Mouse (Mus musculus): ENCODE measurements around the gene Dnajb4. TPM values are rescaled to one million over a fixed set of nuclear protein-coding genes. Genes with fewer than 3 reads are reported as not detected.
"Not testable (repeated sequence)": the region's sequence is repeated elsewhere in the genome, so short reads cannot be mapped to it uniquely, and the experiment has no call there.

Dnajb4 gene
- 21.6 and 28.2 TPM in 2 replicates for polyA plus RNA-seq (2014; fragmentation: Nextera tagmentation; extraction: Ambion mirVana)

DNA sequence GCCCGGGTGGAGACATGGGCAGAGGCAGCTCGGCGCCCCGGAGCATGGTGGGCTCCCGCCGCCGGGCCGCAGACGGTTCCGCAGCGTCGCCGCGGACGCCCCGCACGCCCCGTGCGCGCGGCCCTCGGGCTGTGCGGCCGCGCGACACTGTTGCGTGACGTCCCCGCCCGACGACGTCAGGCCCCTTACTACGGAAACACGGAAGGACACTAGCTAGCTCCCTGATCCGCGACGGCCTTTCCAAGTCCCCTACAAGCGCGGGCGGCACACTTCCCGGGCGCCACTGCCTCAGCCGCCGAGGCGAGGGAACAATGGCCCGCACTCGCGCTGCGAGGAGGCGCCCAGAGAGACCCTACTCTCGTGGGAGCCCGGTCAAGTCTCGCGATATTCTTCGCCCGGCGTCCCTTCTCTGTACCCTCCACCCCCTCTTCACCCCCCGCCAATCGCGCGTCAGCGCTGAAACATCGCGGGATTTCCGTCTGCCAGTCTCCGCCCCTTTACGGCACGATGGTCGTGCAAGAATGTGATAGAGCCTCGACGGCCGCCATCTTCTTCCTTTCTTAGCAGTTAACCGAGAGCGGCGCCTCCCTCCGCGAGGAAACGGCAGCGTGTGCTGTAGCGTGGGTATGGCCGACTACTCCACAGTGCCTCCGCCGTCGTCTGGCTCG is at the start of gene Dnajb4, which contains the start of gene Fubp1:
Gene Dnajb4, minus strand, starts transcription at position 336 of the 668 bp plus-strand sequence.
Gene Fubp1, plus strand, starts transcription at position 456 of the 668 bp plus-strand sequence.
- Histone ChIP-seq H3K36me3 (ENCODE audit: control insufficient read depth, insufficient read depth, low read length) (no peaks in the 10 kb centered on the region), H3K9me3 (replicated peaks; ENCODE audit: control insufficient read depth, low read length) (no peaks in the 10 kb centered on the region), H3K4me2 (ENCODE audit: low read length) (peak within 1 kb of the TSS; percentile 97), H3K4me1 (ENCODE audit: control insufficient read depth, insufficient read depth, low read length) (peaks cover 25% of the 10 kb centered on the region), H3K9ac (ENCODE audit: low read length) (peak within 1 kb of the TSS; percentile 100), H3K4me3 (ENCODE audit: low read depth, low read length) (peak within 1 kb of the TSS; percentile 93), H3K27me3 (replicated peaks; ENCODE audit: control insufficient read depth, insufficient read depth, low read length) (no peaks in the 10 kb centered on the region), H3K27ac (ENCODE audit: low read depth, low read length) (peak within 1 kb of the TSS; percentile 100)
- DNase-seq (ENCODE audit: low spot score) (peak; percentile 99), ATAC-seq (peak; percentile 97)
- under 1% methylated on average over 77 of the region's 85 CpGs for WGBS

DNA sequence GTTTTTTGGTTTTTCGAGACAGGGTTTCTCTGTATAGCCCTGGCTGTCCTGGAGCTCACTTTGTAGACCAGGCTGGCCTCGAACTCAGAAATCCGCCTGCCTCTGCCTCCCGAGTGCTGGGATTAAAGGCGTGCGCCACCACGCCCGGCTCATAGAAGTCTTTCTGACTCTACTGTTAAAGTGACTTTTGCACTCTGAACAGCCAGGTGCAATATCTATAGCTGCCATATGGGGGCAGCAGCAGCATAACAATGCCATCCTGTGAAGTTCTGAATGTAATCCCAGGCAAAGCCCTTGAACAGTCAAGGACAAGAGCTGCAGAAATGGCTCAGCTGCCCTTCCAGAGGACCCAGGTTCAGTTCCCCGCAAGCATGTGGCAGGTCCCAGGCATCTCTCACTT is 49.3 kb upstream of the Dnajb4 start:
- not testable (repeated sequence) for H3K9me3 ChIP-seq (replicated peaks; ENCODE audit: control insufficient read depth, low read length); H3K27ac ChIP-seq (ENCODE audit: low read depth, low read length); H3K36me3 ChIP-seq (ENCODE audit: control insufficient read depth, insufficient read depth, low read length); H3K4me1 ChIP-seq (ENCODE audit: control insufficient read depth, insufficient read depth, low read length); H3K4me3 ChIP-seq (ENCODE audit: low read depth, low read length); H3K4me2 ChIP-seq (ENCODE audit: low read length); H3K9ac ChIP-seq (ENCODE audit: low read length)
- H3K27me3 ChIP-seq (replicated peaks; ENCODE audit: control insufficient read depth, insufficient read depth, low read length), result peaks cover 11% of the 10 kb centered on the region; the same call in 1 of the 2 replicates
- ATAC-seq (peak; percentile 73), DNase-seq (ENCODE audit: low spot score) (peak; percentile 85)
- WGBS, result 38% methylated on average over 7 of the region's 9 CpGs

DNA sequence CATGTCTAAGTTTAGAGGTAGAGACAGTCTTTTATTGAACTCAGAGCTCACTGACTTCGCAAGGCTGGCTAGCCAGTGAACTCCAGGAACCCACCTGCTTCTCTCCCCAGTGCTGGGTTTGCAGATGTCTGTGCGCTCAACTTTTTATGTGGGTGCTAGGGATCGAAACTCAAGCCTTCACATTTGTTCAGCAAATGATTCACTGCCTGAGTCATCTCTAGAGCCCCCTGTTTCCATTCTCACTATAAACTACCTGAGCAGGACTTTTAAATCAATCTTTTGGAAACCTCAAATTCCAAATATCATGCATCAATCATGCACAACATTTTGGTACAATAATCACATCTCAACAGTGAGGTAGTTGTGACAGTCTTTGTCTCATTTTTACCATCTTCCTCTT is 47.4 kb upstream of the Dnajb4 start:
- Histone ChIP-seq H3K9me3 (replicated peaks; ENCODE audit: control insufficient read depth, low read length) (no peaks in the 10 kb centered on the region), H3K27ac (ENCODE audit: low read depth, low read length) (no peak overlapping the region), H3K36me3 (ENCODE audit: control insufficient read depth, insufficient read depth, low read length) (no peaks in the 10 kb centered on the region), H3K4me3 (ENCODE audit: low read depth, low read length) (no peak overlapping the region), H3K27me3 (replicated peaks; ENCODE audit: control insufficient read depth, insufficient read depth, low read length) (no peaks in the 10 kb centered on the region), H3K4me1 (ENCODE audit: control insufficient read depth, insufficient read depth, low read length) (no peaks in the 10 kb centered on the region), H3K9ac (ENCODE audit: low read length) (no peak overlapping the region), H3K4me2 (ENCODE audit: low read length) (no peak overlapping the region)
- ATAC-seq (no peak), DNase-seq (ENCODE audit: low spot score) (no peak)
- 81% methylated on average over 3 of the region's 3 CpGs for WGBS

DNA sequence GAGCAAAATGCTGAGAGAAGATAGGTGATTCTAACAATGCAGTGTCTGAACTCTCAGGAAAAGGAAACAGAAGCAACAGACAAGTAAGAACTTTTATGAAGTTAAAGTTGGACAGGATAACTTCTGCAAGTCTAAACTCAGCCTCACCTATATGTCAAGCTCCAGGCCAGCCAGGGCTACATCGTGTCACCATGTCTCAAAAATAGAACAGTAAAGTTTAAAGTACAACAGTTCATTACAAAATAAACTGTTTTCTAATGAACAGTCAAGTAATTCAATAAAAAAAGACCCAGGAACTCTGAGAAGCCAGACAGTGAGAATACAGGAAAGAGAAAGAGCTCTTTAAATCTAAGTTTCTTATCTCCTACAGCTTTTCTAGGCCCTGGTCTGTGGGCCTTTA is 40.4 kb upstream of the Dnajb4 start:
- ATAC-seq (no peak), DNase-seq (ENCODE audit: low spot score) (no peak)
- Histone ChIP-seq H3K9ac (ENCODE audit: low read length) (no peak overlapping the region), H3K27ac (ENCODE audit: low read depth, low read length) (no peak overlapping the region), H3K27me3 (replicated peaks; ENCODE audit: control insufficient read depth, insufficient read depth, low read length) (no peaks in the 10 kb centered on the region), H3K4me2 (ENCODE audit: low read length) (no peak overlapping the region), H3K4me1 (ENCODE audit: control insufficient read depth, insufficient read depth, low read length) (no peaks in the 10 kb centered on the region), H3K4me3 (ENCODE audit: low read depth, low read length) (no peak overlapping the region), H3K9me3 (replicated peaks; ENCODE audit: control insufficient read depth, low read length) (no peaks in the 10 kb centered on the region), H3K36me3 (ENCODE audit: control insufficient read depth, insufficient read depth, low read length) (no peaks in the 10 kb centered on the region)
- WGBS, result 90% methylated on average over 1 of the region's 1 CpGs

DNA sequence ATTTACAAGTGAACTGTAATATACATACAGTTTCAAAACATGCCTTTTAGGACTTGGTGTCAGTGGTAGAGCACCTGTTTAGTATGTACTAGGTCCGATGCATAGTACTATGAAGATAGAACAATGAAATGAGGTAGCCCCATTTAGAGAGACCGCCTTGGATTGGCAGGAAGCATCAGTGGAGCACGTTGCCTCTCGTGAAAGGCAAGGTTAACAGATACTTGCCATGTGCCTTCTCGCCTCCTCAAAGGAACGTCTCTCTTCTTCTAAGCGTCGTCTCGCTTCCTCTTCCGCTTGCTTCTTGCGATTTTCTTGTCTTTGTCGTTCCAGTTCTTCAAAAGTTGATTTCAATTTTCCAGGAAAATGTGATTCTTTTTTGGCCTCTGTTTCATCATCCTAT is 37.6 kb upstream of the Dnajb4 start:
- Histone ChIP-seq H3K4me1 (ENCODE audit: control insufficient read depth, insufficient read depth, low read length) (no peaks in the 10 kb centered on the region), H3K4me2 (ENCODE audit: low read length) (no peak overlapping the region), H3K27me3 (replicated peaks; ENCODE audit: control insufficient read depth, insufficient read depth, low read length) (no peaks in the 10 kb centered on the region), H3K9me3 (replicated peaks; ENCODE audit: control insufficient read depth, low read length) (no peaks in the 10 kb centered on the region), H3K36me3 (ENCODE audit: control insufficient read depth, insufficient read depth, low read length) (no peaks in the 10 kb centered on the region), H3K9ac (ENCODE audit: low read length) (no peak overlapping the region), H3K4me3 (ENCODE audit: low read depth, low read length) (no peak overlapping the region), H3K27ac (ENCODE audit: low read depth, low read length) (no peak overlapping the region)
- no peak for DNase-seq (ENCODE audit: low spot score)
- WGBS, result 93% methylated on average over 12 of the region's 12 CpGs
- ATAC-seq, result no peak

DNA sequence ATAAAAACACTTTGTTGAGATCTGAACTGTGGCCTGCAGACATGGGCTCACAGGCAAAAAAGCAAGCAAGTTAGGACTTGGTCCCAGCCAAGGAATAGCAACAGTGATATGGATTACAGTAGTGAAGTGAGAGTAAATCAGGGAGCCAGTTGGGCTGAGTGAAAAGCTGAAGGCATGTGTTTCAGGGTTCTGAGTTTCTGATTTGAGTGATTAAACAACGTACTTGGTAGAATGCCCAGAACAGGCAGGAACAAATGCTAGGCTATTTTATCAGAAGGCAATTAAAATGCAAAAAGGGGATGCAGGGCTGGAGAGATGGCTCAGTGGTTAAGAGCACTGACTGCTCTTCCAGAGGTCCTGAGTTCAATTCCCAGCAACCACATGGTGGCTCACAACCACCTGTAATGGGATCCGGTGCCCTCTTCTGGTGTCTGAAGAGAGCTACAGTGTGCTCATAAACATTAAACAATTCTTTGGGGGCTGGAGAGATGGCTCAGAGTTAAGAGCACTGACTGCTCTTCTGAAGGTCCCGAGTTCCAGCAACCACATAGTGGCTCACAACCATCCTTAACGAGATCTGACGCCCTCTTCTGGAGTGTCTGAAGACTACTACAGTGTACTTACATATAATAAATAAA is 35.3 kb upstream of the Dnajb4 start:
- no peaks in the 10 kb centered on the region for H3K4me1 ChIP-seq (ENCODE audit: control insufficient read depth, insufficient read depth, low read length)
- H3K27me3 ChIP-seq (replicated peaks; ENCODE audit: control insufficient read depth, insufficient read depth, low read length), result no peaks in the 10 kb centered on the region
- peak; percentile 59 for ATAC-seq
- no peaks in the 10 kb centered on the region for H3K9me3 ChIP-seq (replicated peaks; ENCODE audit: control insufficient read depth, low read length)
- no peaks in the 10 kb centered on the region for H3K36me3 ChIP-seq (ENCODE audit: control insufficient read depth, insufficient read depth, low read length)
- H3K4me3 ChIP-seq (ENCODE audit: low read depth, low read length), result no peak overlapping the region
- DNase-seq (ENCODE audit: low spot score), result peak; percentile 65
- no peak overlapping the region for H3K9ac ChIP-seq (ENCODE audit: low read length)
- H3K27ac ChIP-seq (ENCODE audit: low read depth, low read length), result no peak overlapping the region
- WGBS, result 64% methylated on average over 5 of the region's 5 CpGs
- H3K4me2 ChIP-seq (ENCODE audit: low read length), result no peak overlapping the region

DNA sequence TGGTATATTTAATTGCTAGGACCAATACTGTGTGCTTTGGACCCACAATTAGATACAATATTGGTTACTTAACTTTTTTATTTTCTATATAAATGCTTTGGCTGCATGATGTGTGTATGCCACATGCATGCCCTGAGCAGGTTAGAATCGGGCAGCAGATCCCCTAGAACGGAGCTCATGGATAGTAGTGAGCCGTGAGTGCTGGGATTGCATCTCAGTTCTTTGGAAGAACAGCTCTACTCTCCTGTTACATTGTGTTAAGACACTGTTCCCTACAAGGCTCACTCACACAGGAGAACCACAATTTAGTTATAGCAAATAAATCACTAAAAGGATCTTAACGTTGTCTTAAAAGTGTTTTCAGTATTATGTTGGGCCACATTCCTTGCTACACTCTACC is 33.2 kb upstream of the Dnajb4 start:
- 80% methylated on average over 4 of the region's 4 CpGs for WGBS
- Histone ChIP-seq H3K4me1 (ENCODE audit: control insufficient read depth, insufficient read depth, low read length) (no peaks in the 10 kb centered on the region), H3K27me3 (replicated peaks; ENCODE audit: control insufficient read depth, insufficient read depth, low read length) (no peaks in the 10 kb centered on the region), H3K4me3 (ENCODE audit: low read depth, low read length) (no peak overlapping the region), H3K27ac (ENCODE audit: low read depth, low read length) (no peak overlapping the region), H3K4me2 (ENCODE audit: low read length) (no peak overlapping the region), H3K9ac (ENCODE audit: low read length) (no peak overlapping the region), H3K36me3 (ENCODE audit: control insufficient read depth, insufficient read depth, low read length) (peaks cover 12% of the 10 kb centered on the region), H3K9me3 (replicated peaks; ENCODE audit: control insufficient read depth, low read length) (no peaks in the 10 kb centered on the region)
- no peak for DNase-seq (ENCODE audit: low spot score)
- no peak for ATAC-seq

DNA sequence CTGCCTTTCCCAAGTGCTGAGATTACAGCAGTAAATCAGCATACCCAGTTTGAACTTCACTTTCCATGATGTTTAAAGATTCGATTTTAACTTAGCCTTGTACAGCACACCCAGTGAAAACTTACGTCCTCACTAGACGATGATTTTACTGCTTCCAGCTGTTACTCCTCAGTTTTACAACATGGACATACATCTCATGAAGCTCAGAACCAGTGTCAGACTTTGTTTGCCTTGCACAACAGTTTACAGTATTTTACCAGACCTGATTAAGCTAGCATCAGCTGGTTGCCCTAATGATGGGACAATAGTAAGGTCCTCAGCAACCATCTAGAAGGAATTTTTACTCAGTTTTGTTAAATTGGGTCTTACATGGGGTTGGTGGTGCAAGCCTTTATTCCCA is 31.0 kb upstream of the Dnajb4 start:
- Histone ChIP-seq H3K9me3 (replicated peaks; ENCODE audit: control insufficient read depth, low read length) (no peaks in the 10 kb centered on the region), H3K36me3 (ENCODE audit: control insufficient read depth, insufficient read depth, low read length) (peaks cover 22% of the 10 kb centered on the region), H3K4me2 (ENCODE audit: low read length) (no peak overlapping the region), H3K4me1 (ENCODE audit: control insufficient read depth, insufficient read depth, low read length) (no peaks in the 10 kb centered on the region), H3K27me3 (replicated peaks; ENCODE audit: control insufficient read depth, insufficient read depth, low read length) (no peaks in the 10 kb centered on the region), H3K4me3 (ENCODE audit: low read depth, low read length) (no peak overlapping the region), H3K27ac (ENCODE audit: low read depth, low read length) (no peak overlapping the region), H3K9ac (ENCODE audit: low read length) (no peak overlapping the region)
- WGBS, result 91% methylated on average over 3 of the region's 3 CpGs
- ATAC-seq, result no peak
- DNase-seq (ENCODE audit: low spot score), result no peak

DNA sequence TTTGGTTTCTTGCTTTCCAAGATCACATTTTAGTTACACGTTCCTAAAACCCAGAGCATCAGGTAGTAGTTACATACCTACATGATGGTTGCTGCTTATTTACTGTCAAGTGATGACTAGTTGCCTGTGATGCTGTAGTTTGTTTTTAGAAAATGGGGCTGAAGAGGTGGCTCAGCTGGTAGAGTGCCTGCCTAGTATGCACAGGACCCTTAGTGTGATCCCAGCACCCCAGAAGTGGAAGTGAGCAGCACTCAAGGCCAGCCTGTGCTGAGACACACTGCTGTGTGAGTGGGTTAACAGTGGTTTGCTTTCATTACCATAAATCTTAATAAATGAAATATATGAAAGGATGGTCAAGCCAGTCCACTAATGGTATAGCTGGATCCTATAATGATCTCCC is 29.5 kb upstream of the Dnajb4 start:
- Histone ChIP-seq H3K4me2 (ENCODE audit: low read length) (no peak overlapping the region), H3K9ac (ENCODE audit: low read length) (no peak overlapping the region), H3K27ac (ENCODE audit: low read depth, low read length) (no peak overlapping the region), H3K36me3 (ENCODE audit: control insufficient read depth, insufficient read depth, low read length) (peaks cover 30% of the 10 kb centered on the region), H3K4me3 (ENCODE audit: low read depth, low read length) (no peak overlapping the region), H3K4me1 (ENCODE audit: control insufficient read depth, insufficient read depth, low read length) (no peaks in the 10 kb centered on the region), H3K9me3 (replicated peaks; ENCODE audit: control insufficient read depth, low read length) (no peaks in the 10 kb centered on the region), H3K27me3 (replicated peaks; ENCODE audit: control insufficient read depth, insufficient read depth, low read length) (no peaks in the 10 kb centered on the region)
- DNase-seq (ENCODE audit: low spot score) (no peak), ATAC-seq (no peak)
- 97% methylated on average over 1 of the region's 1 CpGs for WGBS
